ENCODE assay signal across 13 mouse cellular contexts in genomic region chr5:92358033-92358432, GRCm38 (mm10). TPM values are rescaled to one million over a fixed set of nuclear protein-coding genes. Genes with fewer than 3 reads are reported as not detected.
A peak's percentile ranks its signal among the peaks of the same experiment; 100 is the strongest.
DNase-seq lines count a peak whose midpoint lies in the region; ATAC-seq and TF ChIP-seq lines count a peak whose summit lies in the region.
"Had no signal": no experiment of that assay in that cellular context is flagged by ENCODE, and none has a peak within 500 bp of the region (broad histone marks: within the 10 kb centered on the region; RNA-seq: fewer than 3 reads in every experiment).

No protein-coding gene starts in this region.

- H3K4me1 ChIP-seq in lung, embryonic 15.5 days: no peaks in the 10 kb centered on the region
- no peaks in the 10 kb centered on the region for H3K4me1 ChIP-seq in embryonic facial prominence, embryonic 14.5 days (ENCODE audit: control insufficient read depth, insufficient read depth, low read length)
- H3K4me1 ChIP-seq in stomach, postnatal 0 days (replicated peaks; ENCODE audit: control insufficient read depth, insufficient read depth): no peaks in the 10 kb centered on the region
- H3K4me1 ChIP-seq in thymus, adult 2 months (replicated peaks; ENCODE audit: control insufficient read depth, insufficient read depth, low read length): peaks cover 4% of the 10 kb centered on the region
- H3K4me1 ChIP-seq: embryonic facial prominence, embryonic 15.5 days; neural tube, embryonic 12.5 days had no signal

- H3K4me3 ChIP-seq in lung, embryonic 15.5 days: no peak overlapping the region
- H3K4me3 ChIP-seq in embryonic facial prominence, embryonic 14.5 days (ENCODE audit: low read depth, low read length): no peak overlapping the region
- H3K4me3 ChIP-seq in stomach, postnatal 0 days (ENCODE audit: low read depth, low read length): no peak overlapping the region
- no peak overlapping the region for H3K4me3 ChIP-seq in thymus, adult 2 months (ENCODE audit: control insufficient read depth, insufficient read depth, low read length)
- H3K4me3 ChIP-seq: embryonic facial prominence, embryonic 15.5 days; neural tube, embryonic 12.5 days had no signal

- no peak for TF ChIP-seq EP300 in stomach, postnatal 0 days (optimal IDR thresholded peaks at IDR 0.05)

- no peaks in the 10 kb centered on the region for H3K27me3 ChIP-seq in lung, embryonic 15.5 days
- no peaks in the 10 kb centered on the region for H3K27me3 ChIP-seq in embryonic facial prominence, embryonic 14.5 days (replicated peaks; ENCODE audit: control insufficient read depth, insufficient read depth, low read length)
- H3K27me3 ChIP-seq in stomach, postnatal 0 days (ENCODE audit: control insufficient read depth, insufficient read depth, low read length): no peaks in the 10 kb centered on the region
- no peaks in the 10 kb centered on the region for H3K27me3 ChIP-seq in thymus, adult 2 months (ENCODE audit: control insufficient read depth, insufficient read depth, low read length)
- H3K27me3 ChIP-seq: embryonic facial prominence, embryonic 15.5 days; neural tube, embryonic 12.5 days had no signal

- no peaks in the 10 kb centered on the region for H3K36me3 ChIP-seq in lung, embryonic 15.5 days
- H3K36me3 ChIP-seq in embryonic facial prominence, embryonic 14.5 days (ENCODE audit: control insufficient read depth, insufficient read depth, low read length): no peaks in the 10 kb centered on the region
- H3K36me3 ChIP-seq in stomach, postnatal 0 days (ENCODE audit: control insufficient read depth, insufficient read depth, low read length): no peaks in the 10 kb centered on the region
- no peaks in the 10 kb centered on the region for H3K36me3 ChIP-seq in thymus, adult 2 months (ENCODE audit: control insufficient read depth, insufficient read depth, low read length)
- H3K36me3 ChIP-seq: embryonic facial prominence, embryonic 15.5 days; neural tube, embryonic 12.5 days had no signal

- H3K4me2 ChIP-seq in lung, embryonic 15.5 days: no peak overlapping the region
- H3K4me2 ChIP-seq in embryonic facial prominence, embryonic 14.5 days (ENCODE audit: low read depth, low read length): no peak overlapping the region
- H3K4me2 ChIP-seq in stomach, postnatal 0 days (replicated peaks; ENCODE audit: low read depth): no peak overlapping the region
- H3K4me2 ChIP-seq: embryonic facial prominence, embryonic 15.5 days; neural tube, embryonic 12.5 days had no signal

- TF ChIP-seq POLR2A in thymus, adult 2 months (IDR thresholded peaks at IDR 0.05; ENCODE audit: control insufficient read depth, extremely low read depth, insufficient read depth, low read length, poor library complexity): no peak

- WGBS in lung, embryonic 15.5 days: 19% methylated on average over 11 of the region's 12 CpGs
- WGBS in embryonic facial prominence, embryonic 14.5 days: 33% methylated on average over 11 of the region's 12 CpGs
- whole genome bisulfite sequencing in stomach, postnatal 0 days: 18% methylated on average over 11 of the region's 12 CpGs
- WGBS in thymus, adult 2 months: 40% methylated on average over 12 of the region's 12 CpGs

- peak; percentile 40 for DNase-seq in embryo, embryonic 10 days (ENCODE audit: low spot score)
- DNase-seq in embryo, embryonic 9.5 days (ENCODE audit: extremely low spot score): no peak
- DNase-seq in lung, postnatal 36 days: no peak
- DNase-seq in embryonic facial prominence, embryonic 14.5 days (ENCODE audit: low spot score): peak; percentile 78
- DNase-seq in stomach, postnatal 0 days (ENCODE audit: low spot score): peak; percentile 42
- no peak for DNase-seq in thymus, adult 2 months
- DNase-seq in layer of hippocampus, adult 8-10 months (ENCODE audit: low spot score in 2 of 2): no peak
- DNase-seq: B cell, adult 2 months; gastrocnemius, postnatal 36 days had no signal

- H3K27ac ChIP-seq in lung, embryonic 15.5 days: no peak overlapping the region
- no peak overlapping the region for H3K27ac ChIP-seq in embryonic facial prominence, embryonic 14.5 days (replicated peaks; ENCODE audit: low read depth, low read length)
- H3K27ac ChIP-seq in stomach, postnatal 0 days (replicated peaks): no peak overlapping the region
- no peak overlapping the region for H3K27ac ChIP-seq in thymus, adult 2 months (ENCODE audit: control insufficient read depth, insufficient read depth, low read length)
- H3K27ac ChIP-seq: embryonic facial prominence, embryonic 15.5 days; liver, embryonic 14.5 days; neural tube, embryonic 12.5 days had no signal

- ATAC-seq in lung, embryonic 15.5 days (ENCODE audit: borderline replicate concordance, extremely low read depth, low FRiP score, low TSS enrichment): 0 out of 2 replicates have a peak, but pooled peaks have one; percentile 55
- no peak for ATAC-seq in embryonic facial prominence, embryonic 14.5 days (ENCODE audit: low read depth)
- no peak for ATAC-seq in stomach, postnatal 0 days (ENCODE audit: low FRiP score, low TSS enrichment)

- H3K9me3 ChIP-seq in lung, embryonic 15.5 days: no peaks in the 10 kb centered on the region
- H3K9me3 ChIP-seq in embryonic facial prominence, embryonic 14.5 days (ENCODE audit: control insufficient read depth, low read length): no peaks in the 10 kb centered on the region
- H3K9me3 ChIP-seq in stomach, postnatal 0 days (ENCODE audit: control insufficient read depth, low read length): no peaks in the 10 kb centered on the region
- H3K9me3 ChIP-seq: embryonic facial prominence, embryonic 15.5 days; neural tube, embryonic 12.5 days had no signal

- H3K9ac ChIP-seq in lung, embryonic 15.5 days: no peak overlapping the region
- no peak overlapping the region for H3K9ac ChIP-seq in embryonic facial prominence, embryonic 14.5 days (ENCODE audit: low read depth, low read length)
- no peak overlapping the region for H3K9ac ChIP-seq in stomach, postnatal 0 days (ENCODE audit: low read length)
- H3K9ac ChIP-seq: embryonic facial prominence, embryonic 15.5 days; liver, embryonic 14.5 days; neural tube, embryonic 12.5 days had no signal

- no peak for TF ChIP-seq CTCF in stomach, postnatal 0 days (IDR thresholded peaks at IDR 0.05; ENCODE audit: low read depth)
- TF ChIP-seq CTCF in thymus, adult 2 months (IDR thresholded peaks at IDR 0.05; ENCODE audit: borderline replicate concordance, control insufficient read depth, extremely low read depth, insufficient read depth, low read length, poor library complexity): no peak

RNA-seq across cellular contexts. Expression of gene Cxcl10, which starts 9.3 kb away (rescaled TPM):
- polyA plus RNA-seq in lung, embryonic 15.5 days (2015; fragmentation: Nextera tagmentation; extraction: Ambion mirVana): 0.59 and 3.5 TPM in 2 replicates
- 0.89 and 1.9 TPM in 2 replicates for polyA plus RNA-seq in embryonic facial prominence, embryonic 14.5 days (2014; fragmentation: Nextera tagmentation; extraction: Ambion mirVana)
- 0.65 and 0.74 TPM in 2 replicates for polyA plus RNA-seq in stomach, postnatal 0 days (2015; fragmentation: Nextera tagmentation; extraction: Ambion mirVana)
- 93.6 and 97.3 TPM in 2 replicates for polyA plus RNA-seq in thymus, adult 2 months (2012; rRNA removed)
- total RNA-seq in layer of hippocampus, adult 8-10 months (2022): 1 to 10 TPM in 3 of 4 experiments, not detected in 1; 1.2 to 5.2 (median 4.2) TPM

RNA-seq across cellular contexts. Expression of gene Art3, which starts 26.4 kb away (rescaled TPM):
- 4.8 and 9.5 TPM in 2 replicates for polyA plus RNA-seq in lung, embryonic 15.5 days (2015; fragmentation: Nextera tagmentation; extraction: Ambion mirVana)
- 6.6 and 10.3 TPM in 2 replicates for polyA plus RNA-seq in embryonic facial prominence, embryonic 14.5 days (2014; fragmentation: Nextera tagmentation; extraction: Ambion mirVana)
- polyA plus RNA-seq in stomach, postnatal 0 days (2015; fragmentation: Nextera tagmentation; extraction: Ambion mirVana): 11.9 and 13.5 TPM in 2 replicates
- polyA plus RNA-seq in thymus, adult 2 months (2012; rRNA removed): 4.5 and 12.7 TPM in 2 replicates
- total RNA-seq in layer of hippocampus, adult 8-10 months (2022): 1 to 10 TPM; 3.4 to 7.5 (median 5.8) TPM

RNA-seq across cellular contexts. Expression of gene Cxcl9, which starts 30.2 kb away (rescaled TPM):
- polyA plus RNA-seq in lung, embryonic 15.5 days (2015; fragmentation: Nextera tagmentation; extraction: Ambion mirVana): not detected in 2 replicates
- polyA plus RNA-seq in embryonic facial prominence, embryonic 14.5 days (2014; fragmentation: Nextera tagmentation; extraction: Ambion mirVana): 0.21 and 0.22 TPM in 2 replicates
- 0.11 TPM in 1 of 2 replicates, not detected in the other for polyA plus RNA-seq in stomach, postnatal 0 days (2015; fragmentation: Nextera tagmentation; extraction: Ambion mirVana)
- polyA plus RNA-seq in thymus, adult 2 months (2012; rRNA removed): 24.5 and 41.8 TPM in 2 replicates
- total RNA-seq in layer of hippocampus, adult 8-10 months (2022): 1 to 10 TPM in 1 of 4 experiments, under 1 TPM in 1, not detected in 2; 0.25 to 1.3 TPM
- polyA plus RNA-seq: neural tube, embryonic 12.5 days had no signal

RNA-seq across cellular contexts. Expression of gene Sdad1, which starts 47.8 kb away (rescaled TPM):
- polyA plus RNA-seq in lung, embryonic 15.5 days (2015; fragmentation: Nextera tagmentation; extraction: Ambion mirVana): 32.6 and 35.4 TPM in 2 replicates
- 37.4 and 38.8 TPM in 2 replicates for polyA plus RNA-seq in embryonic facial prominence, embryonic 14.5 days (2014; fragmentation: Nextera tagmentation; extraction: Ambion mirVana)
- polyA plus RNA-seq in stomach, postnatal 0 days (2015; fragmentation: Nextera tagmentation; extraction: Ambion mirVana): 17.9 and 19.8 TPM in 2 replicates
- 15.8 and 18.1 TPM in 2 replicates for polyA plus RNA-seq in thymus, adult 2 months (2012; rRNA removed)
- total RNA-seq in layer of hippocampus, adult 8-10 months (2022): 10 to 100 TPM; 20.2 to 26.5 (median 22.8) TPM

Comparison
In these comparisons a context has a peak if more than half of its experiments do, and no peak if none do; other contexts are left out.
1. DNase-seq: peak in embryo, embryonic 10 days (single experiment), embryonic facial prominence, embryonic 14.5 days (single experiment) and stomach, postnatal 0 days (single experiment); none in embryo, embryonic 9.5 days (single experiment), lung, postnatal 36 days (single experiment), thymus, adult 2 months (single experiment) and layer of hippocampus, adult 8-10 months (0 of 2).
2. RNA of gene Cxcl10, which starts 9.3 kb away (polyA plus RNA-seq): 93.6 to 97.3 TPM in thymus, adult 2 months; 0.59 to 3.5 TPM in lung, embryonic 15.5 days, 0.89 to 1.9 TPM in embryonic facial prominence, embryonic 14.5 days and 0.65 to 0.74 TPM in stomach, postnatal 0 days; every median in the first group is over 10 times any median in the second.
3. RNA of gene Cxcl9, which starts 30.2 kb away (polyA plus RNA-seq): 24.5 to 41.8 TPM in thymus, adult 2 months; 0.21 to 0.22 TPM in embryonic facial prominence, embryonic 14.5 days, 0.11 TPM in stomach, postnatal 0 days and not detected in lung, embryonic 15.5 days; every median in the first group is over 10 times any median in the second.